Mouse (Mus musculus) ES-E14 (cell line): ENCODE measurements around the gene Macrod1. TPM values are rescaled to one million over a fixed set of nuclear protein-coding genes. Genes with fewer than 3 reads are reported as not detected.

Source experiments
- DNase-seq: peaks from one replicate; pipeline ENCODE4 v3.0.0-alpha.2; 2013; ENCODE audit warnings: low read depth, low spot score
- H3K27ac ChIP-seq: 2 replicates; pipeline ENCODE4 v1.5.1; 2012; ENCODE audit warnings: low read depth, mild to moderate bottlenecking, low read length, moderate library complexity, mixed read lengths; ENCODE audit not compliant: poor library complexity, insufficient read depth, severe bottlenecking
- H3K36me3 ChIP-seq: 2 replicates; pipeline ENCODE4 v1.6.1; 2012; ENCODE audit warnings: mild to moderate bottlenecking, low read length, moderate library complexity, mixed read lengths; ENCODE audit not compliant: control insufficient read depth, poor library complexity, insufficient read depth, severe bottlenecking
- H3K4me1 ChIP-seq, 2 experiments: fragments of 150-350 bp in 1 of 2; sonication (generic) in 1 of 2; 2 replicates each; pipeline ENCODE4 v1.6.1; 2012; ENCODE audit warnings: low read length in 2 of 2, mild to moderate bottlenecking in 1 of 2, mixed read lengths in 1 of 2; ENCODE audit not compliant: control insufficient read depth in 2 of 2, insufficient read depth in 2 of 2, poor library complexity in 1 of 2
- H3K4me3 ChIP-seq, 2 experiments: fragments of 150-350 bp in 1 of 2; sonication (generic) in 1 of 2; 2 replicates each; pipeline ENCODE4 v1.5.1; 2012; ENCODE audit warnings: low read length in 2 of 2, low read depth in 1 of 2, mild to moderate bottlenecking in 1 of 2, mixed read lengths in 1 of 2; ENCODE audit not compliant: insufficient read depth in 1 of 2, poor library complexity in 1 of 2, severe bottlenecking in 1 of 2
- H3K9ac ChIP-seq: 2 replicates; pipeline ENCODE4 v1.6.1; 2012; ENCODE audit warnings: low read depth, mild to moderate bottlenecking, low read length, mixed read lengths; ENCODE audit not compliant: poor library complexity, insufficient read depth, severe bottlenecking
- H3K9me3 ChIP-seq: fragments of 150-350 bp; sonication (generic); 2 replicates; pipeline ENCODE4 v1.6.1; 2012; ENCODE audit warnings: low read depth, mild to moderate bottlenecking, low read length; ENCODE audit not compliant: control insufficient read depth, insufficient read depth
- CHD2 ChIP-seq: IDR thresholded peaks from 2 replicates; pipeline ENCODE4 v1.6.1; 2014; ENCODE audit warnings: mild to moderate bottlenecking, low read depth, low read length, inconsistent platforms
- HCFC1 ChIP-seq: IDR thresholded peaks from 2 replicates; pipeline ENCODE4 v1.6.1; 2012; ENCODE audit warnings: low read length, inconsistent platforms, borderline replicate concordance; ENCODE audit not compliant: insufficient read depth
- MAFK ChIP-seq: IDR thresholded peaks from 2 replicates; pipeline ENCODE4 v1.6.1; 2014; ENCODE audit warnings: mild to moderate bottlenecking, low read depth, low read length, inconsistent platforms; ENCODE audit not compliant: insufficient read depth
- ZC3H11A ChIP-seq: IDR thresholded peaks from 2 replicates; pipeline ENCODE4 v1.6.1; 2012; ENCODE audit warnings: low read depth, mild to moderate bottlenecking, inconsistent platforms, low read length, borderline replicate concordance
- ZNF384 ChIP-seq: IDR thresholded peaks from 2 replicates; pipeline ENCODE4 v1.6.1; 2012; ENCODE audit warnings: low read depth, low read length, inconsistent platforms
- in situ Hi-C, 2 experiments: fragments of 600-800 bp; cut with MboI; formaldehyde crosslinking; loops; one replicate each; pipeline ENCODE4 v1.15.1; 2025; ENCODE audit warnings: low sequenced_read_pairs in 2 of 2, inconsistent platforms in 1 of 2; ENCODE audit not compliant: unreplicated experiment in 2 of 2
- total RNA-seq: library from RNA; depleted of rRNA; stranded (reverse); fragments of 300-350 nt; gene quantifications from 2 replicates; pipeline ENCODE4 v1.2.3, GENCODE M21; 2012

The Macrod1 gene
- total RNA-seq, 1 experiment: 1.4 TPM

DNA sequence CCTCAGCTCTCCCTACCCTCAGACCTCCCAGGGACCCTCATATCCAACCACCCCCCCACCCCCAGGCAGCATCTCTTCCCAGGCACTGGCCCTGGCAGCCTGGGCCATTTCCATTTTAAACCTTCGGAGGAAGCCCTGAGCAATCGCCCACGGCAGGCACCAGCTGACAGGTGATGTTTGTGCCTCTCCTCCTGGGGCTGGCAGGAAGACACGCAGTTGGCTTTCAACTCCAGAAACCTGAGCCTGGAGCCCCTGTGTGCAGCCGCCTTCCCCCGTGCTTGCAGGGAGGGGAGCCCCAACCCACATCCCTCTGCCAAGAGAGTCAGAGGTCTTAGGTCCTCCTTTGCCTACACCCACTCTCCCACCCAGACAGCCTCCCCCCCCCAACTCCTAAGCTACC lies 107.6 kb downstream of the Macrod1 start:
- no peak for TF ChIP-seq ZNF384
- TF ChIP-seq HCFC1: no peak
- TF ChIP-seq MAFK: no peak
- no peak for TF ChIP-seq ZC3H11A
- no peak for TF ChIP-seq CHD2
- Histone ChIP-seq H3K36me3 (no peaks in the 10 kb centered on the region), H3K9me3 (no peaks in the 10 kb centered on the region), H3K9ac (no peak overlapping the region), H3K27ac (no peak overlapping the region), H3K4me3 (no peak overlapping the region), H3K4me1 (peaks cover 3 to 10% of the 10 kb centered on the region in 2 experiments; a peak in 3 of 4 replicates)
- in situ Hi-C loops: no loop called here
- no peak for DNase-seq

GRCm38 (mm10) chr19:7164820-7165323 lies 108.3 kb downstream of the Macrod1 start:
- H3K4me1 ChIP-seq: peaks cover 1 to 8% of the 10 kb centered on the region in 2 experiments; a peak in 3 of 4 replicates
- no peaks in the 10 kb centered on the region for H3K36me3 ChIP-seq
- peak overlapping the region; percentile 64 for H3K9ac ChIP-seq
- no peak overlapping the region for H3K27ac ChIP-seq
- TF ChIP-seq CHD2 (no peak), ZC3H11A (no peak), HCFC1 (no peak)
- H3K9me3 ChIP-seq: no peaks in the 10 kb centered on the region
- in situ Hi-C loops: no loop called here
- peak overlapping the region; percentile 67 to 88 for H3K4me3 ChIP-seq
- no peak for DNase-seq

DNA sequence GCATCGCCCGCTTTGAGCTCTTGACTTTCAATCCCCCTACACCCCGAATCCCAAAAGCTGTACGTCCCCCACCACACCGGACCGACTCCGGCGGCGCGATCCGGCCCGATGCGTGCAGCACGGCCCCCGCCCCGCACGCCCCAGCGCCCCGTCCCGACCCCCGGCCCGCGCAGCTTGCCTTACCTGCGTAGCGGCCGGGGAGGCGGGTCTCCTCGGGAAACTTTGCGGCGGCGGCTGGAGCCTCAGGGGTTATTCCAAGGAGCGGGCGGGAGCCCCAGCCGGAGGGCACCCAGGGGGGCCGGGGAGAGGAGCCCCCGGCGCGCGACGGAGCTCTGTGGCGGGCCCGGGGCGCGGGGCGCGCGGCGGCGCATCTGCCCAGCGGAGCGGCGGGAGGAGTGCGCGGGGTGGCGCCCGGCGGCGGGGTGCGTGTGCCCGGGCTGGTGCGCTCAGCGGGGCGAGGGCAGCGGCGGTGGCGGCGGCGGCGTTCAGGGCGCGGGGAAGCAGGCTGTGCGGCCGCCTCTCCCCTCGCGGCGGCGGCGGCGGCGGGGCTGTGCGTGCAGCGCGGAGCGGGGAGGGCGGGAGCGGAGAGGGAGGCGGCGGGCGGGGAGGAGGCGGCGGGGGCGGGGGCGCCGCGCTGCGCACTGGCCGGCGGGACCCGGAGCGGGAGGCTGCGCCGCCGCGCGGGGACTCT lies 109.0 kb downstream of the Macrod1 start:
- no peak for DNase-seq
- no peaks in the 10 kb centered on the region for H3K36me3 ChIP-seq
- no peak overlapping the region for H3K27ac ChIP-seq
- TF ChIP-seq ZNF384: no peak
- TF ChIP-seq MAFK: no peak
- TF ChIP-seq CHD2: no peak
- no peak for TF ChIP-seq HCFC1
- no peak for TF ChIP-seq ZC3H11A
- H3K9ac ChIP-seq: peak overlapping the region; percentile 64
- no peaks in the 10 kb centered on the region for H3K9me3 ChIP-seq
- in situ Hi-C loops: no loop called here
- H3K4me3 ChIP-seq: peak overlapping the region; percentile 67 to 88
- H3K4me1 ChIP-seq: peaks cover 2 to 8% of the 10 kb centered on the region in 2 experiments; a peak in 2 of 4 replicates

DNA sequence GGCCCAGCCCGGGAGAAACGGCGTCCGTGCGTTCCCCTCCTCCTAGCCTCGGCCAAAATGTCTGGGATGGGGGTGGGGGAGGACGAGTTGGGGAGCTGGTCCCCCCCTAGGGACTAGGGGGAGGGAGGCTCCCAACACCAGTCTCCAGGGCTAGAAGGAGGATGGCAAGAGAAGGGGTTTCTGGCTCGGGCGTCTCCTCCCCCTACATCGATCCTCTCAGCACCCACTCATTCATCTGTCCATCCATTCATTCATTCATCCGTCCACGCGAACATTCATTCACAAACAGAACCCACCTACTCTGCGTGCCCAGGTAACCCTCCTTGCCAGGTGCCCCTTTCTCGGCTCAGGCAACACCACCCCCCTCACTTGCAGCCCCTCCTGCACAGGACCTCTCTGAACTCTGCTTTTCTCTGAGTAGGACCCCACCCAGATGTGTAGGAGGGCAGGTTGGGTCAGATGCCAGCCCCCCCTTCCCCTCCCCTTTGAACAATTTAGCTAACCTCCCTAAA lies 109.6 kb downstream of the Macrod1 start:
- DNase-seq: no peak
- TF ChIP-seq HCFC1: no peak
- TF ChIP-seq CHD2: no peak
- TF ChIP-seq ZC3H11A: no peak
- TF ChIP-seq ZNF384: no peak
- no peak for TF ChIP-seq MAFK
- Histone ChIP-seq H3K4me3 (peak overlapping the region; percentile 56 to 88), H3K4me1 (peaks cover 2 to 13% of the 10 kb centered on the region in 2 experiments; a peak in 2 of 4 replicates), H3K27ac (no peak overlapping the region), H3K9ac (no peak overlapping the region), H3K36me3 (no peaks in the 10 kb centered on the region), H3K9me3 (no peaks in the 10 kb centered on the region)
- in situ Hi-C loops: no loop called here

DNA sequence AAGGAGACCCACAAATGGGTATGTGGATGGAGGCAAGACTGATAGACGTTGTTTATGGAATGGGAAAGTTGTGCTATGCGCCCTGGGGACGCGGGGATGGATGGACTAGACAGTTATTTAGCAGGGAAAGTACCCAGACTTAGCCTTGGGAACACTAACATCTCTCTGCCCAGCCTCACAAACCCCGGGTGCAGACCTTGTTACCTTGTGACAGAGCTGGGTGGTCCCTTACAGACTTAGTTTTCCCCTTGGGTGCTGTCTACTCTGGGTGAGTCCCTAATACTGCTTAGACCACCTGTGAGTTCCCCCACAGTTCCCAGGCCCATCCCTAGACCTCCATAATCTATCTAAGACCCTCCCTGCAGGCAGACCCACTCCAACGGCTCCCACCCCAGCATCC lies 110.2 kb downstream of the Macrod1 start:
- TF ChIP-seq HCFC1 (no peak), MAFK (no peak), ZNF384 (no peak), CHD2 (no peak), ZC3H11A (no peak)
- Histone ChIP-seq H3K36me3 (no peaks in the 10 kb centered on the region), H3K9ac (no peak overlapping the region), H3K9me3 (no peaks in the 10 kb centered on the region), H3K27ac (no peak overlapping the region), H3K4me3 (no peak overlapping the region), H3K4me1 (peaks cover 3 to 17% of the 10 kb centered on the region in 2 experiments; a peak in 3 of 4 replicates)
- in situ Hi-C loops: no loop called here
- DNase-seq: no peak
